Mouse (Mus musculus) forebrain, embryonic 12.5 days (tissue): ENCODE measurements around the gene Gm17606. TPM values are rescaled to one million over a fixed set of nuclear protein-coding genes. Genes with fewer than 3 reads are reported as not detected.
"Not testable (repeated sequence)": the region's sequence is repeated elsewhere in the genome, so short reads cannot be mapped to it uniquely, and the experiment has no call there.

Source experiments
- ATAC-seq: fragments of 200-750 bp; cut with Nextera tagmentation; 2 replicates; pipeline ENCODE4 v1.8.0; 2017; ENCODE audit warnings: moderate TSS enrichment; ENCODE audit not compliant: low FRiP score
- H3K27ac ChIP-seq: fragments of 300-500 bp; sonication (generic); 2 replicates; pipeline ENCODE4 v1.5.1; 2016; ENCODE audit warnings: mild to moderate bottlenecking
- H3K27me3 ChIP-seq: fragments of 300-500 bp; sonication (generic); 2 replicates; pipeline ENCODE4 v1.6.1; 2016; ENCODE audit warnings: mild to moderate bottlenecking
- H3K36me3 ChIP-seq: fragments of 300-500 bp; sonication (generic); replicated peaks from 2 replicates; pipeline ENCODE4 v1.6.1; 2016; ENCODE audit warnings: mild to moderate bottlenecking
- H3K4me1 ChIP-seq: fragments of 300-500 bp; sonication (generic); 2 replicates; pipeline ENCODE4 v1.6.1; 2016
- H3K4me2 ChIP-seq: fragments of 300-500 bp; sonication (generic); 2 replicates; pipeline ENCODE4 v1.6.1; 2016; ENCODE audit warnings: mild to moderate bottlenecking, moderate library complexity
- H3K4me3 ChIP-seq: fragments of 300-500 bp; sonication (generic); replicated peaks from 2 replicates; pipeline ENCODE4 v1.5.1; 2016; ENCODE audit warnings: mild to moderate bottlenecking
- H3K9ac ChIP-seq: fragments of 300-500 bp; sonication (generic); 2 replicates; pipeline ENCODE4 v1.6.1; 2016; ENCODE audit warnings: mild to moderate bottlenecking
- H3K9me3 ChIP-seq: fragments of 300-500 bp; sonication (generic); 2 replicates; pipeline ENCODE4 v1.6.1; 2016
- WGBS: fragments of 180-500 bp; shearing (Covaris S2); methylation state at CpG from one replicate; pipeline ENCODE4 v1.1.7; 2016; 5-methylcytosine and 5-hydroxymethylcytosine counted together
- polyA plus RNA-seq: library from polyadenylated mRNA; unstranded; fragments of >200 nt; fragmentation: Nextera tagmentation; extraction: Ambion mirVana; gene quantifications from 2 replicates; pipeline ENCODE4 v1.2.1, GENCODE M21; 2016

The Gm17606 gene
- polyA plus RNA-seq, 1 experiment from 2014 or later, result not detected

- Histone ChIP-seq H3K9me3 (no peaks in the 10 kb centered on the region), H3K27ac (no peak overlapping the region), H3K27me3 (no peaks in the 10 kb centered on the region), H3K4me3 (no peak overlapping the region), H3K4me1 (peaks cover 28% of the 10 kb centered on the region), H3K36me3 (peaks cover 5% of the 10 kb centered on the region), H3K9ac (no peak overlapping the region), H3K4me2 (no peak overlapping the region)
- 59% methylated on average over 8 of the region's 8 CpGs for WGBS
- ATAC-seq, result no peak
Measured at GRCm38 (mm10) chr14:54607226-54607625, 33.5 kb upstream of the Gm17606 start.

GRCm38 (mm10) chr14:54609245-54609644, 31.5 kb upstream of the Gm17606 start:
- no peaks in the 10 kb centered on the region for H3K27me3 ChIP-seq
- no peak overlapping the region for H3K27ac ChIP-seq
- no peak overlapping the region for H3K4me3 ChIP-seq
- whole genome bisulfite sequencing, result 75% methylated on average over 4 of the region's 4 CpGs
- peaks cover 15% of the 10 kb centered on the region for H3K4me1 ChIP-seq
- peaks cover 17% of the 10 kb centered on the region for H3K36me3 ChIP-seq
- no peak overlapping the region for H3K9ac ChIP-seq
- ATAC-seq, result no peak
- H3K9me3 ChIP-seq, result no peaks in the 10 kb centered on the region
- H3K4me2 ChIP-seq, result no peak overlapping the region

- WGBS, result 71% methylated on average over 4 of the region's 4 CpGs
- no peak overlapping the region for H3K4me2 ChIP-seq
- no peaks in the 10 kb centered on the region for H3K27me3 ChIP-seq
- no peak overlapping the region for H3K4me3 ChIP-seq
- no peak for ATAC-seq
- H3K9ac ChIP-seq, result no peak overlapping the region
- no peaks in the 10 kb centered on the region for H3K9me3 ChIP-seq
- no peak overlapping the region for H3K27ac ChIP-seq
- peaks cover 24% of the 10 kb centered on the region for H3K36me3 ChIP-seq
- peaks cover 8% of the 10 kb centered on the region for H3K4me1 ChIP-seq
Measured at GRCm38 (mm10) chr14:54609962-54610361, 30.8 kb upstream of the Gm17606 start.

- Histone ChIP-seq H3K9ac (no peak overlapping the region), H3K36me3 (peaks cover 31% of the 10 kb centered on the region), H3K4me1 (peaks cover 6% of the 10 kb centered on the region; the same call in 1 of the 2 replicates), H3K4me3 (no peak overlapping the region), H3K27me3 (no peaks in the 10 kb centered on the region), H3K9me3 (no peaks in the 10 kb centered on the region), H3K27ac (peak overlapping the region; percentile 32; the same call in 1 of the 2 replicates), H3K4me2 (no peak overlapping the region)
- no peak for ATAC-seq
- 85% methylated on average over 6 of the region's 6 CpGs for WGBS
Measured at GRCm38 (mm10) chr14:54610648-54611047, 30.1 kb upstream of the Gm17606 start.

GRCm38 (mm10) chr14:54614130-54614529, 26.6 kb upstream of the Gm17606 start:
- H3K4me2 ChIP-seq, H3K4me3 ChIP-seq, H3K9me3 ChIP-seq, H3K27me3 ChIP-seq, H3K9ac ChIP-seq, ATAC-seq, H3K27ac ChIP-seq: not testable (repeated sequence)
- WGBS, result 93% methylated on average over 16 of the region's 16 CpGs
- Histone ChIP-seq H3K36me3 (peaks cover 40% of the 10 kb centered on the region), H3K4me1 (peaks cover 11% of the 10 kb centered on the region)

- H3K27ac ChIP-seq, result no peak overlapping the region
- H3K4me2 ChIP-seq, result peak overlapping the region; percentile 75
- H3K9ac ChIP-seq, result no peak overlapping the region
- 92% methylated on average over 16 of the region's 16 CpGs for WGBS
- H3K9me3 ChIP-seq, result no peaks in the 10 kb centered on the region
- no peak overlapping the region for H3K4me3 ChIP-seq
- peaks cover 40% of the 10 kb centered on the region for H3K36me3 ChIP-seq
- no peak for ATAC-seq
- peaks cover 11% of the 10 kb centered on the region for H3K4me1 ChIP-seq
- no peaks in the 10 kb centered on the region for H3K27me3 ChIP-seq
Measured at GRCm38 (mm10) chr14:54616226-54616825, 24.4 kb upstream of the Gm17606 start.

- H3K27me3 ChIP-seq, result no peaks in the 10 kb centered on the region
- peak overlapping the region; percentile 88 for H3K4me3 ChIP-seq
- H3K9me3 ChIP-seq, result no peaks in the 10 kb centered on the region
- ATAC-seq, result peak; percentile 51; the same call in 1 of the 2 replicates
- peak overlapping the region; percentile 76 for H3K27ac ChIP-seq
- 1% methylated on average over 38 of the region's 38 CpGs for WGBS
- peaks cover 11% of the 10 kb centered on the region for H3K4me1 ChIP-seq
- H3K36me3 ChIP-seq, result peaks cover 35% of the 10 kb centered on the region
- H3K4me2 ChIP-seq, result peak overlapping the region; percentile 75
- H3K9ac ChIP-seq, result peak overlapping the region; percentile 90
Measured at GRCm38 (mm10) chr14:54617152-54617896, 23.4 kb upstream of the Gm17606 start.

GRCm38 (mm10) chr14:54617897-54618365, 22.8 kb upstream of the Gm17606 start, which contains the start of gene Psmb5:
TSS of gene Psmb5 (minus strand) at chr14:54618022.
- Histone ChIP-seq H3K27me3 (no peaks in the 10 kb centered on the region), H3K9me3 (no peaks in the 10 kb centered on the region), H3K4me1 (peaks cover 11% of the 10 kb centered on the region), H3K4me2 (peak within 1 kb of the TSS; percentile 75), H3K36me3 (peaks cover 30% of the 10 kb centered on the region), H3K27ac (peak within 1 kb of the TSS; percentile 76), H3K9ac (peak within 1 kb of the TSS; percentile 90), H3K4me3 (peak within 1 kb of the TSS; percentile 88)
- WGBS, result under 1% methylated on average over 25 of the region's 25 CpGs
- ATAC-seq, result peak; percentile 92

- 88% methylated on average over 1 of the region's 1 CpGs for WGBS
- Histone ChIP-seq H3K9ac (no peak within 1 kb of the TSS), H3K36me3 (peaks cover 4% of the 10 kb centered on the region), H3K27ac (no peak within 1 kb of the TSS), H3K4me3 (no peak within 1 kb of the TSS), H3K27me3 (no peaks in the 10 kb centered on the region), H3K4me1 (peaks cover 11% of the 10 kb centered on the region), H3K9me3 (no peaks in the 10 kb centered on the region), H3K4me2 (no peak within 1 kb of the TSS)
- no peak for ATAC-seq
Measured at GRCm38 (mm10) chr14:54621133-54621532, 19.6 kb upstream of the Gm17606 start, which contains the start of gene Psmb11. TSS of gene Psmb11 (plus strand) at chr14:54621433.

GRCm38 (mm10) chr14:54623334-54623733, 17.4 kb upstream of the Gm17606 start:
- H3K27ac ChIP-seq, result no peak overlapping the region
- H3K4me3 ChIP-seq, result no peak overlapping the region
- H3K4me1 ChIP-seq, result no peaks in the 10 kb centered on the region
- no peaks in the 10 kb centered on the region for H3K27me3 ChIP-seq
- H3K9me3 ChIP-seq, result no peaks in the 10 kb centered on the region
- 87% methylated on average over 6 of the region's 6 CpGs for WGBS
- no peak overlapping the region for H3K4me2 ChIP-seq
- no peak overlapping the region for H3K9ac ChIP-seq
- ATAC-seq, result no peak
- H3K36me3 ChIP-seq, result no peaks in the 10 kb centered on the region

GRCm38 (mm10) chr14:54624976-54625375, 15.8 kb upstream of the Gm17606 start:
- Histone ChIP-seq H3K27ac (no peak overlapping the region), H3K9me3 (no peaks in the 10 kb centered on the region), H3K9ac (no peak overlapping the region), H3K4me1 (no peaks in the 10 kb centered on the region), H3K27me3 (no peaks in the 10 kb centered on the region), H3K4me2 (no peak overlapping the region), H3K36me3 (0 out of 2 replicates have a peak, but pooled peaks cover 6% of the 10 kb centered on the region), H3K4me3 (no peak overlapping the region)
- no peak for ATAC-seq
- WGBS, result 78% methylated on average over 10 of the region's 10 CpGs

GRCm38 (mm10) chr14:54628103-54628502, 12.6 kb upstream of the Gm17606 start:
- WGBS, result 74% methylated on average over 5 of the region's 5 CpGs
- Histone ChIP-seq H3K27me3 (no peaks in the 10 kb centered on the region), H3K27ac (no peak overlapping the region)

More at GRCm38 (mm10) chr14:54628103-54628502, 12.6 kb upstream of the Gm17606 start:
- Histone ChIP-seq H3K4me2 (no peak overlapping the region), H3K4me3 (no peak overlapping the region), H3K36me3 (peaks cover 38% of the 10 kb centered on the region), H3K9me3 (no peaks in the 10 kb centered on the region), H3K4me1 (no peaks in the 10 kb centered on the region), H3K9ac (no peak overlapping the region)
- no peak for ATAC-seq
